Mouse (Mus musculus): ENCODE measurements around the gene Aldh1b1.

GRCm38 (mm10) chr4:45831996-45832395 lies 33.2 kb downstream of the Aldh1b1 start:
- TF ChIP-seq CTCF (IDR thresholded peaks at IDR 0.05; ENCODE audit: borderline replicate concordance, extremely low read depth, insufficient read depth, insufficient read length) (no peak), POLR2A (IDR thresholded peaks at IDR 0.05; ENCODE audit: borderline replicate concordance, extremely low read depth, insufficient read depth, insufficient read length, poor library complexity, severe bottlenecking) (no peak)
